Mouse (Mus musculus) yolk sac, embryonic 10.5 days (tissue): ENCODE results near the gene Zfp433.
"Not testable (repeated sequence)": the region's sequence is repeated elsewhere in the genome, so short reads cannot be mapped to it uniquely, and the experiment has no call there.

Experiments used
- DNase-seq: peaks from one replicate; pipeline ENCODE4 v3.0.0-alpha.2; 2017; ENCODE audit warnings: low spot score

Gene Zfp433

DNA sequence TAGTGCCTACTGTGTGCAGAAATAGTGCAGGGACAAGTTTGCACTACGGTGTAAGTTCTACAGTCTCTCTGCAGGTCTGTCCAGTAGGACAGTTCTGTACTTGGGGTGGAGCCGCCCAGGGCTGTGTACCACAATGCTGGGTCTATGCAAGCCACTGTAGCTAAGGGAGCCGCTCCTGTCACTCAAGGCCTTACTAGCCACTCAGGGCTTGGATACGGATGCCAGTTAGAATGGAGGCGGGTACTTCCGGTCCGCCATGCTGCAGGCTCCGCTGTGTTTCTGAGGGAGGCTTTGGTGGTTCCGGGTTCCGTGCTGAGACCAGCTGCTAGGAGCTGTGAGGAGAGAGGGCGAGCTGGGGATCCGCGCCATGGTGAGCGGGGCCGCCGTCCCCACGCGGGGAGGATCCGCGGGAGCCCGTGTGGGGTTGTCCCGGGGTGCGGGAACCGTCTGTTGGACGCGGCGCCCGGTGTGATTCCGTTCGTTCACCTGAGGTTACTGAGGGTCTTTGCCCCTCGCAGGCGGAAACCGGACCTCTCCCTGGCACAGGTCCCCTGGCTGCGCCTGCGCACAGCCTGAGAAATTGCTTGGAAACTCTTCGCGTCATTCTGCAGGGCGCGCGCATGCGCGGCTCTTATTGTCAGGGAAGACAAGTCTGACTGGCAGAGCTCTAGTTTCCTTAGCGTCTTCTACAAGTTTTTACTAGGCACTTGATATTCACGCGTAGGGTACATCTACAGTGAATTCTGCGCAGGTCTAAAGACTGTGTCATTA, at the start of gene Zfp433:
TSS of gene Zfp433 (plus strand) at position 295 of the 771 bp plus-strand sequence.
- not testable (repeated sequence) for DNase-seq

DNA sequence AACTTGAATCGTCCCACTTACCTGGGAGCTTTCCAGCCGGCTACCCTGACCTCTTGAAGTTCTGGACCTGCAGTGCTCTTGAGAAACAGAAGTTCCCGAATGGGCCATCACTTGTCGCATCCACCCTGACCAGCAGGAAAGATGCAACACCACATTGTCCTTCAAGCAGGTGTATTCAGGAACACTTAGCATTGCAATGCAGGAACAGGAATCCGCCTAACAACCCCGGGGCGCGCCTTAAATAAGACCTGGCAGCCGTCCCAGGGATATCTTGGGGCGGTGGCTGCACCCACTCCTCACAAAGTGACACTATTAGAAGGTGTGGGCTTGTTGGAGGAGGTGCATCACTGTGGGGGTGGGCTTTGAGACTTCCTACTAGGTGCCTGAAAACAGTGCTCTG, 49.4 kb upstream of the Zfp433 start:
- no peak for DNase-seq

DNA sequence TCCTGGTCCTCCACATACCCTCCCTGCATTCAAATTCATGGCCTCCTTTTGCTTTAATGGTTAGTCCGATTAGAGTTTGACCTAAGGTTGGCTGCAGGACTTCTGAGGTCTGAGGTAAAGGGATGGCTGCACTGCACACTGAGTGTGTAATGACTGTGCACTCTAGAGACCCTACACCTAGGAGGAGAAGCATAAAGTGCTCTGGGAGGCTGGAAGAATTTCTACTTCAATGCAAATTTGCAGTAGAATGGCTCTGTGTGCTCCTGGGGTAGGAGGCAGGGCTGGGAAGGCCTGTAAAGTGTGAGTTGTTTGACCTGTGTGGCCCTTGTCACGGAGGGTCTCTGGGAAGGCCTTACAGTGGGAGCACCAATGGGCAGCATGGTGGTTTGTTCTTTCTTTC, 48.5 kb upstream of the Zfp433 start:
- DNase-seq: no peak

DNA sequence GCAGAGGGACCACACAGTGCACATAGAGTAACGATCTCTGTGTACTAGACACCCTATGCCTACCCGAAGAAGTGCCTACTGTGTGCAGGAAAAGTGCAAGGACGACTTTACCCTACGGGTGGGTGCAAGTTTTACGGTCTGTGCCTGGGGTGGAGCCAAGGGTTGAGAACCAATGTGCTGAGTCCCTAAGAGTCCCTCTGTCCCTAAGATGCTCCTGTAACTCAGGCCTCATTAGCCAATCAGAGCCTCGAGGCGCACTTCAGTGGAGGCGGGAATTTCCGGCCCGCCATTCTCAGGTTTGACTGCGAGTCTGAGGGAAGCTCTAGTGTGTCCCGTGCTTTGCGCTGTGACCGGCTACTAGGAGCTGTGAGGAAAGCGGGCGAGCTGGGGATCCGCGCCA, 17.5 kb upstream of the Zfp433 start:
- not testable (repeated sequence) for DNase-seq

DNA sequence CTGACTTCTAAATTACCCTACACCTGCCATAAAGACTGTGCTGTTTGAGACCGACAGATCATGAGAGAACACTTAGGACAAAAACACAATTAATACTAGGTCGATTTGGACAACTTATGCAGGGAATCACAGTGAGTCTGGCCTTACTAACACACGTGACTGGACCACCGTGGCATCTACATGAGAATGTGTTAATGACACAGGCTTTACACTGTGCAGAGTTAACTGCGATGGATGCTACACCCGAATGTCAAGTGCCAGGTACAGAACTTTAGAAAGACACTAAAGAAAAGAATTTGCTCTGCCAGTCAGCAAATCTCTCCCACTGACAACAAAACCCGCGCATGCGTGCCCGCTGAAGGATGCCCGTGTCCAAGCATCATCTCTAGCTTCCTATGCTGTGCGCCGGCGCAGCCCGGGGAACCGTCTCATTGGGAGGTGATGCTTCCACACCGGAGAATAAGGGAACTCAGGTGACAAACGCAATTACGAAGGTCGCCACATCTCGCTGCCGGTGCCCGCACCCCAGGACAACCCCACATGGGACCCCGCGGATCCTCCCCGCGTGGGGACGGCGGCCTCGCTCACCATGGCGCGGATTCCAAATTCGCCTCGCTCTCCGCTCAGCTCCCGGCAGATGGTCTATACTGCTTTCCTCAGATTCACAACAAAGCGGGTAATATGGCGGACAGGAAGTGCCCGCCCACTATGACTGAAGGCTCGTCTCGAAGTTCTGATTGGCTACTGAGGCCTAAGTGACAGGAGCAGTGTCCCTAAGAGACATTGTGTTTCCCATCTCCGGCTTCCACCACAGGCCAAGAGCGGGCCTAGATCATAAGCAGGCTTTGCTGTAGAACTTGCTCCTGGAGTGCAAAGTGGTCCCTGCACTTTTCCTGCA, 66.1 kb downstream of the Zfp433 start, which contains the start of gene Gm3055:
TSS of gene Gm3055 (minus strand) at position 656 of the 898 bp plus-strand sequence.
- DNase-seq: not testable (repeated sequence)

DNA sequence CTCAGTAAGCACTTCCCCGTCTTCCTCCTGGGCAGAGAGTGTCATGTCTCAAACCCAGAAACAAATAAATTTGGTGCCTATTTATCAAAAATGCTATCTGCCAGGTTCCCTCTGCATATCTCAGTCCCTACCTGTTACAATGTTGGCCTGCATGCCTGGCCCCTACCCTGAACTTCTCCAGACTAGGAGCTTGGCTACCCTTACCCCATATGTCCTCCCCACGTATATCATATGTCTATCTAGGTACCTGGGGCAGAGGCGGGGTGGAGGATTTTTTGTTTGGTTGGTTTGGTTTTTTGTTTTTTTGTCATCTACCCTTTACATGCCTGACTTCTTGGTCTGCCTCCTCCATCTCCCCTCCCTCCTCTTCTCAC, 66.8 kb downstream of the Zfp433 start:
- not testable (repeated sequence) for DNase-seq
